Comparison of ENCODE assay signal across 9 mouse cellular contexts in genomic region chr6:97060074-97060681, GRCm38 (mm10). TPM values are rescaled to one million over a fixed set of nuclear protein-coding genes. Genes with fewer than 3 reads are reported as not detected.
A peak's percentile ranks its signal among the peaks of the same experiment; 100 is the strongest.
DNase-seq lines count a peak whose midpoint lies in the region; ATAC-seq and TF ChIP-seq lines count a peak whose summit lies in the region.
"Had no signal": no experiment of that assay in that cellular context is flagged by ENCODE, and none has a peak within 500 bp of the region (broad histone marks: within the 10 kb centered on the region; RNA-seq: fewer than 3 reads in every experiment).

Gene Fam19a4 (minus strand): TSS chr6:97060413.

- DNase-seq in gastrocnemius, postnatal 10 days: peak; percentile 19
- no peak for DNase-seq in gastrocnemius, adult 18-20 months (ENCODE audit: low spot score)
- DNase-seq in adrenal gland, adult 2 months: peak; percentile 76
- no peak for DNase-seq in forebrain, postnatal 0 days
- DNase-seq in kidney, postnatal 36 days: peak; percentile 4 to 36
- DNase-seq in mesoderm, embryonic 11.5 days (ENCODE audit: low read depth, low spot score): peak; percentile 73
- peak; percentile 45 for DNase-seq in yolk sac, embryonic 10.5 days (ENCODE audit: low spot score)
- no peak for DNase-seq in spleen, postnatal 4 days (ENCODE audit: low spot score in 2 of 2)

- under 1% methylated on average over 30 of the region's 30 CpGs for WGBS in forebrain, postnatal 0 days

- peaks cover 23% of the 10 kb centered on the region for H3K27me3 ChIP-seq in forebrain, postnatal 0 days (ENCODE audit: insufficient read depth, low read length)

- ATAC-seq in forebrain, postnatal 0 days: peak; percentile 78

- peak within 1 kb of the TSS; percentile 60 for H3K4me2 ChIP-seq in forebrain, postnatal 0 days (ENCODE audit: low read depth)

- H3K9ac ChIP-seq in forebrain, postnatal 0 days: 0 out of 2 replicates have a peak within 1 kb of the TSS, but pooled peaks have one; percentile 18

- TF ChIP-seq CTCF in forebrain, postnatal 0 days (IDR thresholded peaks at IDR 0.05; ENCODE audit: low read depth): no peak

- H3K27ac ChIP-seq in forebrain, postnatal 0 days (ENCODE audit: low read depth, low read length): no peak within 1 kb of the TSS

- H3K4me3 ChIP-seq in forebrain, postnatal 0 days (ENCODE audit: low read depth, low read length): peak within 1 kb of the TSS; percentile 39

- no peaks in the 10 kb centered on the region for H3K4me1 ChIP-seq in forebrain, postnatal 0 days (ENCODE audit: insufficient read depth)

- no peaks in the 10 kb centered on the region for H3K36me3 ChIP-seq in forebrain, postnatal 0 days (ENCODE audit: insufficient read depth)

- no peaks in the 10 kb centered on the region for H3K9me3 ChIP-seq in forebrain, postnatal 0 days (ENCODE audit: low read length)

RNA-seq across cellular contexts. Expression of gene Fam19a4, which starts in this region (rescaled TPM):
- under 1 TPM; 0.09 to 0.23 TPM for total RNA-seq in gastrocnemius, postnatal 10 days (2021)
- under 1 TPM; 0.26 to 0.37 TPM for total RNA-seq in gastrocnemius, adult 18-20 months (2021)
- total RNA-seq in adrenal gland, adult 2 months (2021): 1 to 10 TPM in 1 of 2 experiments, under 1 TPM in 1; 0.98 to 1.6 TPM
- 0.11 and 0.37 TPM in 2 replicates for polyA plus RNA-seq in adrenal gland, adult 2 months (2012; rRNA removed)
- total RNA-seq in forebrain, postnatal 0 days (2014; rRNA removed): 1.3 and 1.7 TPM in 2 replicates
- polyA plus RNA-seq in forebrain, postnatal 0 days (2015; fragmentation: Nextera tagmentation; extraction: Ambion mirVana): 1.6 and 2.4 TPM in 2 replicates
- polyA plus RNA-seq: gonadal fat pad, adult 2 months had no signal

Comparison
In these comparisons a context has a peak if more than half of its experiments do, and no peak if none do; other contexts are left out.
1. Peak in DNase-seq in gastrocnemius, postnatal 10 days; RNA of the gene not detected or under 1 TPM.
2. DNase-seq: peak in adrenal gland, adult 2 months (single experiment), kidney, postnatal 36 days (2 of 2), mesoderm, embryonic 11.5 days (single experiment) and yolk sac, embryonic 10.5 days (single experiment); none in gastrocnemius, adult 18-20 months (single experiment), forebrain, postnatal 0 days (single experiment) and spleen, postnatal 4 days (0 of 2).